Mouse (Mus musculus) CH12.LX (cell line): ENCODE data around the gene Kcnj1.

ENCODE experiments used
- CTCF ChIP-seq, 2 experiments: IDR thresholded peaks in 1 of 2; conservative IDR thresholded peaks in 1 of 2; 2 replicates each; pipeline ENCODE4 v1.5.1; 2011 to 2012; ENCODE audit warnings: low read depth in 2 of 2, low read length in 2 of 2, improper control_type of control experiment in 1 of 2, inconsistent platforms in 1 of 2, mild to moderate bottlenecking in 1 of 2, moderate library complexity in 1 of 2
- IRF4 ChIP-seq: IDR thresholded peaks from 2 replicates; pipeline ENCODE4 v1.6.1; 2014; ENCODE audit warnings: low read depth, mild to moderate bottlenecking, inconsistent platforms, low read length, improper control_type of control experiment
- MYC ChIP-seq: IDR thresholded peaks from 2 replicates; pipeline ENCODE4 v1.6.1; 2011; ENCODE audit warnings: low read depth, mild to moderate bottlenecking, improper control_type of control experiment, low read length

- TF ChIP-seq CTCF (conservative IDR thresholded peaks at IDR 0.05 in 1 of 2, IDR thresholded peaks at IDR 0.05 in 1 of 2; ENCODE audit: low read depth in 2 of 2, low read length in 2 of 2), result peak; percentile 65 to 71
- TF ChIP-seq MYC, result no peak
- TF ChIP-seq IRF4, result no peak
Observed at GRCm38 (mm10) chr9:32445789-32446188, 73.5 kb downstream of the Kcnj1 start.
